Mouse (Mus musculus) ES-Bruce4 (cell line): ENCODE measurements around the gene Srl. TPM values are rescaled to one million over a fixed set of nuclear protein-coding genes. Genes with fewer than 3 reads are reported as not detected.
A peak's percentile ranks its signal among the peaks of the same experiment; 100 is the strongest.

Source experiments
- H3K27ac ChIP-seq: 2 replicates; pipeline ENCODE4 v1.5.1; 2012; ENCODE audit warnings: low read length, inconsistent platforms; ENCODE audit not compliant: insufficient read depth
- H3K27me3 ChIP-seq: 2 replicates; pipeline ENCODE4 v1.6.1; 2012; ENCODE audit warnings: mild to moderate bottlenecking, low read length, inconsistent platforms; ENCODE audit not compliant: control insufficient read depth, poor library complexity, insufficient read depth, severe bottlenecking
- H3K36me3 ChIP-seq: 2 replicates; pipeline ENCODE4 v1.6.1; 2012; ENCODE audit warnings: inconsistent platforms, mild to moderate bottlenecking, low read length, moderate library complexity; ENCODE audit not compliant: control insufficient read depth, poor library complexity, insufficient read depth, severe bottlenecking
- H3K4me1 ChIP-seq: one replicate; pipeline ENCODE4 v1.8.1; 2011; ENCODE audit warnings: low read length; ENCODE audit not compliant: control insufficient read depth, insufficient read depth
- H3K4me3 ChIP-seq: 2 replicates; pipeline ENCODE4 v1.5.1; 2011; ENCODE audit warnings: low read depth, mild to moderate bottlenecking, low read length
- H3K9ac ChIP-seq: 2 replicates; pipeline ENCODE4 v1.6.1; 2012; ENCODE audit warnings: low read depth, mild to moderate bottlenecking, inconsistent platforms; ENCODE audit not compliant: poor library complexity, severe bottlenecking
- H3K9me3 ChIP-seq: replicated peaks from 2 replicates; pipeline ENCODE4 v1.6.1; 2012; ENCODE audit warnings: mild to moderate bottlenecking, low read length, inconsistent platforms; ENCODE audit not compliant: control insufficient read depth, poor library complexity, insufficient read depth, severe bottlenecking
- CTCF ChIP-seq: IDR thresholded peaks from one replicate; pipeline ENCODE4 v1.8.1; 2011; ENCODE audit warnings: low read depth, low read length
- EP300 ChIP-seq: IDR thresholded peaks from 2 replicates; pipeline ENCODE4 v1.6.1; 2011; ENCODE audit warnings: low read depth, low read length; ENCODE audit not compliant: insufficient read depth
- POLR2A ChIP-seq: IDR thresholded peaks from one replicate; pipeline ENCODE4 v1.8.1; 2011; ENCODE audit warnings: low read length; ENCODE audit not compliant: insufficient read depth
- polyA plus RNA-seq: library from polyadenylated mRNA; stranded (reverse); fragments of >200 nt; gene quantifications from 2 replicates; pipeline ENCODE4 v1.2.4, GENCODE M21; 2011; ENCODE audit warnings: low read depth; ENCODE audit not compliant: missing spikeins, insufficient read depth, insufficient read length

The Srl gene
- polyA plus RNA-seq, 1 experiment, result 30.0 TPM

DNA sequence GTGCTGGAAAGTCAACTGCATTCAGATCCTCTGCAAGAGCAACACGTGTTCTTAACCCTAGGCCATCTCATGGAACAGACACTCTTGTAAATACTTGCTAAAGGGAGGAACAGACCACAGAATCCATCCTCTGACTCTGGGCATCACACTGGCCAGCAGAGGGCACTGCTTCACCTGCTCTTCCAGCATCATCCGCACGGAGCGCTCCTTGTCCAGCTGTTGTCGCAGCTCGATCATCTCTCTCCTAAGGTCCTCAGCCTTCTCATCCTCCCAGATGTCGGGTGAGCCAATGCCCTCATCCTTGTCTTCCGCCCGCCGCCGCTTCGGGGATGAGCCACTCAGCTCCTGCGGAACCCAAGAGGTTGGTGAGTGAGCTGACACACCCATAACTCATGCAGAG, 9.4 kb upstream of the Srl start:
- Histone ChIP-seq H3K4me3 (no peak overlapping the region), H3K4me1 (peaks cover 5% of the 10 kb centered on the region), H3K9me3 (no peaks in the 10 kb centered on the region), H3K27me3 (no peaks in the 10 kb centered on the region), H3K36me3 (peaks cover 22% of the 10 kb centered on the region), H3K27ac (peak overlapping the region; percentile 36; the same call in 1 of the 2 replicates), H3K9ac (no peak overlapping the region)
- peak; percentile 100 for TF ChIP-seq CTCF
- no peak for TF ChIP-seq POLR2A

DNA sequence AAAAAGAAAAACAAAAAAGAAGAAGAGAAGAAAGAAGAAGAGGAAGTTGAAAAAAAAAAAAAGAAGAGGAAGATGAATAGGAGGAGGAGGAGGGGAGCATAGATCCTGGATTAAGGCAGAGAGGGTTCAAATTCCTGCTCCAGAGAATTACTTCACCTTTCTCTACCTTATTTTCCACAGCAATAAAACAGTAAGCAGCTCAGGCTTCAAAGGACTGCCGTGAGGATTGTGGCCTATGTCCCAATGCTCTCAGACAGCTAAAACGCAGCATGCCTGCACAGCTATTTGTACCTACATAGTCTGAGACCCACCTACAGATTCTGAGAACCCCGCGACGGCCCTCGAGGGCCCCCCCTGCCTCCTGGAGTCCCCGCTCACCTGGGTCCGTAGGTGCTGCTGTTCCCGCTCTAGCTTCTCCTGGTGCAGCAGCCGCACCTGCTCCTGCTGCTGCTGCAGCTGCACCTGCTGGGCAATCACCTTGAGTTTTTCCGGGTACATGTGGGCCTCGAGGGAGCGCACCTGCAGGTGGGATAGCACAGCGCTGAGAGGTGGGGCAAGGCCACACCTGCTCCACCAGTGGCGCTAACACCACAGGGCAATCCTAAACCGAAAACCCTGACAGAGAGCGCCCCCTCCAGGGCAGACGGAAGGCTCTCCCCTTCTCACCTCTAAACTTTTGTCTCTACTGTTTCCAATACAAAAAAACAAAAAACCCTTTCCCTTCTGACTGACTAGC, 7.5 kb upstream of the Srl start:
- Histone ChIP-seq H3K9me3 (no peaks in the 10 kb centered on the region), H3K4me3 (no peak overlapping the region), H3K27ac (no peak overlapping the region), H3K36me3 (peaks cover 29% of the 10 kb centered on the region), H3K4me1 (peaks cover 2% of the 10 kb centered on the region), H3K9ac (no peak overlapping the region), H3K27me3 (no peaks in the 10 kb centered on the region)
- TF ChIP-seq CTCF (peak; percentile 68), EP300 (no peak), POLR2A (no peak)

DNA sequence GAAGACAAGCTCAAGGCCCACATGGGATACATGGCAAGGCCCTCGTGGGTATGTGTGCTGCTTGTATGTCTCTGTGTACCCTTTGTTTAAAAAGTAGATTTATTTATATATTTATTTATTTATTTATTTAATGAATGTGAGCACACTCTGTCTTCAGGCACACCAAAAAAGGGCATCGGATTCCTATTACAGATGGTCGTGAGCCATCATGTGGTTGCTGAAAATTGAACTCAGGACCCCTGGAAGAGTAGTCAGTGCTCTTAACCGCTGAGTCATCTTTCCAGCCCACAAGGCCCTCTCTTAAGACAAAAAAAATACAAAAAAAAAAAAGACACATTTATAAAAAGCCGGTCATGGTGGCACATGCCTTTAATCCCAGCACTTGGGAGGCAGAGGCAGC, 6.0 kb upstream of the Srl start:
- Histone ChIP-seq H3K27me3 (no peaks in the 10 kb centered on the region), H3K9me3 (no peaks in the 10 kb centered on the region), H3K9ac (no peak overlapping the region), H3K36me3 (peaks cover 29% of the 10 kb centered on the region), H3K4me1 (no peaks in the 10 kb centered on the region), H3K27ac (no peak overlapping the region), H3K4me3 (no peak overlapping the region)
- TF ChIP-seq CTCF, result no peak
- TF ChIP-seq EP300, result no peak
- TF ChIP-seq POLR2A, result no peak

- Histone ChIP-seq H3K27me3 (no peaks in the 10 kb centered on the region), H3K9me3 (no peaks in the 10 kb centered on the region), H3K9ac (no peak overlapping the region), H3K4me1 (no peaks in the 10 kb centered on the region), H3K27ac (no peak overlapping the region), H3K36me3 (peaks cover 29% of the 10 kb centered on the region), H3K4me3 (no peak overlapping the region)
- TF ChIP-seq EP300, result no peak
- no peak for TF ChIP-seq POLR2A
- TF ChIP-seq CTCF, result no peak
Observed at GRCm38 (mm10) chr16:4546838-4547237, 5.2 kb upstream of the Srl start.

DNA sequence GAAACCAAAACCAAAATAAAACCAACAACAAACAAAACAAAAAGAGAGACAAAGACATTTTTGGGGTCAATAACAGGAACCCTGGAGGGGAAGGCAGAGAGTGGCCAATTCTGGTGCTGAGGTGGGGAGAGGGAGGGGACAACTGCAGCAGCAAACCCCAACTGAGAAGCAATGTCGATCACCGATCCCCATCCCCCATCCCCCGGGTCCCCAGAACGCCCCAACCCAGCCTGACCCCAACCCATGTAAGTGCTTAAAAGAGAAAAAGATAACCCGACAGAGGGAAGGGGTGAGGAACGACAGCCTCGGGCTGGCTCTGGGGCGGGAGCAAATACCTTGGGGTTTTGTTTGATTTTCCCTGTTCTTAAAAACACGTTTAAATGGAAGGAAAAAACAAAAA, 3.2 kb upstream of the Srl start:
- no peaks in the 10 kb centered on the region for H3K9me3 ChIP-seq
- TF ChIP-seq CTCF (no peak), EP300 (no peak), POLR2A (no peak)
- no peaks in the 10 kb centered on the region for H3K4me1 ChIP-seq
- H3K36me3 ChIP-seq, result peaks cover 26% of the 10 kb centered on the region
- H3K4me3 ChIP-seq, result no peak overlapping the region
- 0 out of 2 replicates have a peak overlapping the region, but pooled peaks have one; percentile 22 for H3K9ac ChIP-seq
- H3K27me3 ChIP-seq, result no peaks in the 10 kb centered on the region
- no peak overlapping the region for H3K27ac ChIP-seq

DNA sequence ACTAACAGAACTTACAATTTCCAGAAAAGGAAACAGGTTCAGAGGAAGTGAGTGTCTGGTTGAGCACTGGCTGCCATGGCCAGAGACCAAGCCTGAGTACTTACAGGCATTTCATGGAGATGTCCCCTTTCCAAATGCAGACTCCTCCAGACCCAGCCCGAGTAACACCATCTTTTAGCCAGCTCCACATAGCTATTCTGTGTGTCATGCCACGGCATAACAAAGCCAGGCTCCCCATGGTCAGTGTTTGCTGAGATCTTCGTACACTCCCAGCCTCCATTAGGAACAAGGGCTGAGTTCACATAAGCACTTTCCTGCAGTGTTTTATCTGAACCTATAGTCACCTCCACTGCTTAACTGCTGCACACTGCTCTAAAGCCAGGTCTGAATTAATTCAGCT, 1.6 kb upstream of the Srl start:
- no peaks in the 10 kb centered on the region for H3K27me3 ChIP-seq
- TF ChIP-seq CTCF, result no peak
- no peak for TF ChIP-seq POLR2A
- no peak for TF ChIP-seq EP300
- H3K9ac ChIP-seq, result no peak overlapping the region
- H3K27ac ChIP-seq, result no peak overlapping the region
- no peaks in the 10 kb centered on the region for H3K4me1 ChIP-seq
- H3K9me3 ChIP-seq, result no peaks in the 10 kb centered on the region
- H3K4me3 ChIP-seq, result no peak overlapping the region
- peaks cover 17% of the 10 kb centered on the region; the same call in 1 of the 2 replicates for H3K36me3 ChIP-seq
